Mouse (Mus musculus) midbrain, embryonic 12.5 days (tissue): ENCODE measurements around the gene Slc35a5. TPM values are rescaled to one million over a fixed set of nuclear protein-coding genes. Genes with fewer than 3 reads are reported as not detected.

Experiments
- ATAC-seq: fragments of 200-750 bp; cut with Nextera tagmentation; 2 replicates; pipeline ENCODE4 v1.8.0; 2017; ENCODE audit warnings: low read depth, moderate TSS enrichment, moderate library complexity; ENCODE audit not compliant: low FRiP score
- H3K27ac ChIP-seq: fragments of 300-500 bp; sonication (generic); replicated peaks from 2 replicates; pipeline ENCODE4 v1.5.1; 2016; ENCODE audit warnings: mild to moderate bottlenecking
- H3K27me3 ChIP-seq: fragments of 300-500 bp; sonication (generic); 2 replicates; pipeline ENCODE4 v1.6.1; 2016; ENCODE audit warnings: mild to moderate bottlenecking
- H3K36me3 ChIP-seq: fragments of 300-500 bp; sonication (generic); 2 replicates; pipeline ENCODE4 v1.6.1; 2016
- H3K4me1 ChIP-seq: fragments of 300-500 bp; sonication (generic); 2 replicates; pipeline ENCODE4 v1.6.1; 2016
- H3K4me2 ChIP-seq: fragments of 300-500 bp; sonication (generic); replicated peaks from 2 replicates; pipeline ENCODE4 v1.6.1; 2016; ENCODE audit warnings: mild to moderate bottlenecking, moderate library complexity
- H3K4me3 ChIP-seq: fragments of 300-500 bp; sonication (generic); 2 replicates; pipeline ENCODE4 v1.5.1; 2016; ENCODE audit warnings: mild to moderate bottlenecking
- H3K9ac ChIP-seq: fragments of 300-500 bp; sonication (generic); replicated peaks from 2 replicates; pipeline ENCODE4 v1.6.1; 2016; ENCODE audit warnings: mild to moderate bottlenecking, moderate library complexity
- H3K9me3 ChIP-seq: fragments of 300-500 bp; sonication (generic); 2 replicates; pipeline ENCODE4 v1.6.1; 2016; ENCODE audit warnings: mild to moderate bottlenecking
- whole genome bisulfite sequencing: fragments of 180-500 bp; shearing (Covaris S2); methylation state at CpG from one replicate; pipeline ENCODE4 v1.1.7; 2016; 5-methylcytosine and 5-hydroxymethylcytosine counted together
- polyA plus RNA-seq: library from polyadenylated mRNA; unstranded; fragments of >200 nt; fragmentation: Nextera tagmentation; extraction: Ambion mirVana; gene quantifications from 2 replicates; pipeline ENCODE4 v1.2.1, GENCODE M21; 2016

The Slc35a5 gene
- polyA plus RNA-seq, 1 experiment from 2014 or later: 20.4 TPM

DNA sequence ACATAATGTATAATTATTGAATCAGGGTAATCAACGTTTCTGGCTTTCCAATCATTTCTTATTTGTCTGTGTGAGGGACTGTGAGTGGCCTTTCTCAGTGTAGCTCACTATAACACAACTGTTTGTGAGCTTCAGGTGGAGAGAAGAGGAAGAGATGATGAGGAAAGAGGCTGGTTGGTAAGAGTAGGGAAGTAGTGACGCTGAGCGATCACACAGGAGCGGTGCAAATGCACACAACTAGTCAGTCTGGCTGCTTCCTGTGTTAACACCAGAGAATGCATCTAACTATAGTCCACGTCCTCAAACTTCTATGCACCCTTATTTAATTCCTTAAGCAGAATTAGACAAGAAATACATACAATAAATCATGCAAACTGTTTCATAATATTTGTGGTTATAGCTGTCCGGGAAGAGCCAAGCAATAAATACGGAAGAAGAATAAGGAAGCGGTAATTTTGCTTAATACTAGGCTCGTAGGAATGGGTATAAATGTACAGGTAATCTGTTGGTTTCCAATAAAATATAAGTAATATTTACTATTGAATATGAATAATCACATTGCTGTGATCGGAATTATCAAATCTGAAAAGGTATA is 9.9 kb downstream of the Slc35a5 start:
- Histone ChIP-seq H3K27ac (no peak overlapping the region), H3K4me2 (no peak overlapping the region), H3K4me1 (no peaks in the 10 kb centered on the region), H3K9ac (no peak overlapping the region), H3K9me3 (no peaks in the 10 kb centered on the region), H3K27me3 (no peaks in the 10 kb centered on the region), H3K36me3 (peaks cover 70% of the 10 kb centered on the region), H3K4me3 (no peak overlapping the region)
- ATAC-seq: no peak
- WGBS: 95% methylated on average over 10 of the region's 10 CpGs

DNA sequence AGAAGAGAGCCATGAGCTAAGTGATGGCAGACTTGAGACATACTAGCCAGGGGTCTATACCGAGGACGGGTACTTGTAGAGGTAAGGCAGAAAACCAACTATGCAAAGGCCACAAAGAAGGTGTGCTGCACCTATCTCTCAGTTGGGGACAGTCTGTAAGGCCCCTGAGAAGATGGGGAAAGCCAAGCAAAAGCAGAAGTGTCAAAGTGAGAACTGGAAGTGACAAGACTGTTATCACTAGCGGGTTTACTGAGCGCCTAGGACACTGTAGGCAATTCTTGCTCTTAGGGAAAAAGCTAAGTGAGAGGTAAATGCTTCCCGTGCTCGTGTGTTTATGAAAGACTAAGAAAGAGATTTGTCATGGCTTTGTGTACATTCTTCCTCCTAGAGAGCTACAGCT is 13.4 kb downstream of the Slc35a5 start:
- WGBS: 92% methylated on average over 6 of the region's 6 CpGs

DNA sequence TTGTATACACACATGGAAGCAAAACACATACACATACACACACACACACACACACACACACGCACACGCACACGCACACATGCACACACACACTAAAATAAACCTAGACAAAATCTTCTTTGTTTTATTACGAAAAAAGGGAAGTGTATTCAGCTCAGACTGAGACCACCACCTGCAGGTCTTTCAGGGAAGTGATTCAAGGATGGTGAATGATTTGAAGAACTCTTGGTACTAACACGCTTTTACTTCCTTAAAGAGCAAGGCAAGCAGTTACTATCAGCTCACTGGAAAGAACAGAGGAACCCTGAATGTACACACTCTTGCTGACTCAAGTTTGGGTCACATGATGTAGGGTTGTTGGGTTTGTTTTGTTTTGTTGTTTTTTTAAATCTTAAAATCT is 15.9 kb downstream of the Slc35a5 start:
- Histone ChIP-seq H3K4me3 (no peak overlapping the region), H3K9ac (no peak overlapping the region), H3K9me3 (no peaks in the 10 kb centered on the region), H3K27me3 (no peaks in the 10 kb centered on the region), H3K27ac (no peak overlapping the region), H3K36me3 (peaks cover 76% of the 10 kb centered on the region), H3K4me2 (no peak overlapping the region), H3K4me1 (no peaks in the 10 kb centered on the region)
- 95% methylated on average over 5 of the region's 5 CpGs for WGBS
- no peak for ATAC-seq

More for the DNA sequence above, 13.4 kb downstream of the Slc35a5 start:
- no peak overlapping the region for H3K4me2 ChIP-seq
- H3K27ac ChIP-seq: no peak overlapping the region
- H3K36me3 ChIP-seq: peaks cover 77% of the 10 kb centered on the region
- H3K4me3 ChIP-seq: no peak overlapping the region
- no peaks in the 10 kb centered on the region for H3K4me1 ChIP-seq
- no peak for ATAC-seq
- H3K9me3 ChIP-seq: no peaks in the 10 kb centered on the region
- H3K9ac ChIP-seq: no peak overlapping the region
- no peaks in the 10 kb centered on the region for H3K27me3 ChIP-seq

DNA sequence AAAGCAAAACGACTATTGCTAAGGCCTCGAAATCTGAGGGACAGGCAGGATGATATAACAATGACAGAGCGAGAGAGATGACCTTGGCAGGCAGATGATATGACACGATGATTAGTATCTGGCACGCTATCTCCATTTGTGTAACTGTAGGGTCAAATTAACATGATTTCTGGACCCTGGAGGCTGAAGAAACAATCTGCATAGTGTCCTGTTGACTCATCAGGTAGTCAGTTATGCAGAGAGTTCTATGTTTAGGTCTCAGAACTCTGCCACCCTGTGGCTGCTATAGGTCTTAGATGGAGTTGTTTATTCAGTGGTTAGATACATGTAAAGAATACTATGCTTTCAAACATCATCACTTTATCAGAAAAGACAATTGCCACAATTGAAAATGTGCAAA is 16.8 kb downstream of the Slc35a5 start:
- no peak for ATAC-seq
- Histone ChIP-seq H3K27me3 (no peaks in the 10 kb centered on the region), H3K27ac (no peak overlapping the region), H3K36me3 (peaks cover 67% of the 10 kb centered on the region), H3K4me3 (no peak overlapping the region), H3K9me3 (no peaks in the 10 kb centered on the region), H3K9ac (no peak overlapping the region), H3K4me1 (no peaks in the 10 kb centered on the region), H3K4me2 (no peak overlapping the region)
- WGBS: 98% methylated on average over 5 of the region's 5 CpGs

DNA sequence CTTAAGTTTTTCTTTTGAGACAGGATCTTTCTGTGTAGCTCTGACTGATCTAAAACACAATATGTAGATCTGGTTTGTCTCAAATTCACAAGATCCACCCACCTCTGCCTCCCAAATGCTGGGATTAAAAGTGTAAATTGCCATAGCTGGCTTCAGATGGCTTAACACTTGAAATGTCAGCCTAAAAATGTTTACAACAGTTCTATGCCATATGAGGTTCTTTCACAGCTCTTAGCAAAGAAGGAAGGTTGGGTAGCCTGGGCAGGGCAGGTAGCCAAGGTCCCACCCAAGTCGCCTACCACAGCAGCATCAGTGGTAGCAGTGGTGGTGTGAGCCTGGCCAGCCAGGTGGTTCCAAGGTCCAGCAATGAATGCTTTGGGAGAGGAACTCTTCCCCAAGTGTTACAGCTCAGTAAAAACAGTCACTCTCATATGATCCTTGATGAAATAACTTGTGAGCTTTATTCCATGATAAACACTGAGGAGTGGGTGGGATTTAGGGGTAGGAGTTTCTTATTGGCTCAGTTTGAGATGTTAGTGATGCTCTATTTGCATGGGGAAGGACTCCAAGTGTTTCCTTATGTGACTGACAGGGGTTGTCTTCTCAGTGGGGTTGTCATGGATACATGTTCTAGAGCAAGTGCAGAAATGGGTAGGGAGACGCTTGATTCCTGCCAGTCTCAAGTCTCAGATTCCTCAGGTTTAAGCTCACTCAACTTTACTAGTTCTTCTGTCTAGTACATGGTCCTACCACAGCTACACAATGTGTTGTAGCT is 30.4 kb downstream of the Slc35a5 start:
- no peak overlapping the region for H3K27ac ChIP-seq
- no peaks in the 10 kb centered on the region for H3K27me3 ChIP-seq
- no peak for ATAC-seq
- WGBS: 77% methylated on average over 2 of the region's 2 CpGs
- no peak overlapping the region for H3K4me3 ChIP-seq
- H3K4me2 ChIP-seq: no peak overlapping the region
- H3K36me3 ChIP-seq: no peaks in the 10 kb centered on the region
- no peaks in the 10 kb centered on the region for H3K9me3 ChIP-seq
- H3K4me1 ChIP-seq: no peaks in the 10 kb centered on the region
- no peak overlapping the region for H3K9ac ChIP-seq

DNA sequence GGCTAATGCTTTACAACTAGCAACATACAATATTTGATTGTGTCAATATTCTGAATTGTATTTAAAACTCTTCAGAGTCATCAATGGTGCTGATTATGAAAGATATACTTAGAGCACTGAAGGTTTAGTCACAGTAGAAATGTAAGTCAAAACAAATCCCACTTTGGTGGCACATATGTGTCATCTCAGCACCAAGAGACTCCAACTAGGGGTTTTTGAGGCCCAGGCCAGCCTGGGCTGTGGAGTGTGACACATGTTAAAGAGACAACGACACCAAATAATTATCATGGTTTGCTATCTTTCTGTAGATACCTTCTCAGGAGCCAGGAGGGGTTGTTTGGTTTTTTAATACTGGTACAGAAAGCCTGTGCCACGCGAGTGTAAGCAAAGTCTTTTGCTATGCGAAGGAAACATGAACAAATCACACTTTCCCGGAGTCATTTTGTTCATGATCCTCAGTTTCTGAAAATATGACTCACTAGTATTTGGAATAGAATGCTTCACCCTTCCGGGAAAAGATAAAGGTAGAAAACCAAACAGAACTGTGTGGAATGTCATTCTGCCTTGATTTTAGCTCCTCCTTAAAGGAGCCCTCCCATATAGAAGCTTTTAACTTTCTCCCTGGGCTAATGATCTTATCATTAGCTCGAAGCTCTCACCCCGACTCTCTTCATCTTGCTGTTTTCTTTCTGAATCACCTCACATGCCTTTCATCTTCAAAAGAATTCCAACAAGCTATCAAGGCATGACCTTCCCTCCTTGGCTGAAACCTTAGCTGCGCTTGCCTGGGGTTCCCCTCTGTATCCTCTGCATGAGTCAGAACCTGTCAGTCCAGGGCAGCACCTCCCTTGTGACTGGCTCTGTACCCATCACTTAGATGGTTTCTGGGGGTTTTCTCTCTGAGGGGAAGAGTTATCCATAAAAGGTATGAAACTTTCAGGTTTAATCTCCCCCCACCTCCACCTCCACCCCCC is 34.0 kb downstream of the Slc35a5 start:
- WGBS: 75% methylated on average over 9 of the region's 9 CpGs
- no peaks in the 10 kb centered on the region for H3K27me3 ChIP-seq
- H3K9me3 ChIP-seq: no peaks in the 10 kb centered on the region
- no peak overlapping the region for H3K9ac ChIP-seq
- H3K4me1 ChIP-seq: no peaks in the 10 kb centered on the region
- no peaks in the 10 kb centered on the region for H3K36me3 ChIP-seq
- no peak overlapping the region for H3K4me3 ChIP-seq
- no peak for ATAC-seq
- H3K27ac ChIP-seq: no peak overlapping the region
- H3K4me2 ChIP-seq: no peak overlapping the region

DNA sequence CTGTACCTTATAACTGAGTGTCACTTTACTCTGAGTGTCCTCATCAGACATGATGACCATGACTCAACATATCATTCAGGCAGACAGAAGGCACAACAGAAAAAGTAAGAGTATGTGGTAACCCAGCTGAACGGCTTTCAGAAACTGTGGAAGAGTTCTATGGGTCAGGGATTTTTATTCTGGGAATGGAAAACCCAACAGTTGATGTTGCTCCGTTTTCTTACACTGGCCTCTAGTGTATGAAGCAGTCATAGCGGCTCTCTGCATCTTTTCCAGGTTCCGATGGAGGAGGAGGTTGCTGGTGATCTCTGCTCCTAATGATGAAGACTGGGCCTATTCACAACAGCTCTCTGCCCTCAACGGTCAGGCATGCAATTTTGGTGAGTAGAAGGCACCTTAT is 35.9 kb downstream of the Slc35a5 start:
- Histone ChIP-seq H3K36me3 (no peaks in the 10 kb centered on the region), H3K27me3 (no peaks in the 10 kb centered on the region), H3K4me2 (no peak overlapping the region), H3K9me3 (no peaks in the 10 kb centered on the region), H3K4me1 (no peaks in the 10 kb centered on the region), H3K9ac (no peak overlapping the region), H3K4me3 (no peak overlapping the region), H3K27ac (no peak overlapping the region)
- no peak for ATAC-seq
- WGBS: 71% methylated on average over 5 of the region's 5 CpGs

DNA sequence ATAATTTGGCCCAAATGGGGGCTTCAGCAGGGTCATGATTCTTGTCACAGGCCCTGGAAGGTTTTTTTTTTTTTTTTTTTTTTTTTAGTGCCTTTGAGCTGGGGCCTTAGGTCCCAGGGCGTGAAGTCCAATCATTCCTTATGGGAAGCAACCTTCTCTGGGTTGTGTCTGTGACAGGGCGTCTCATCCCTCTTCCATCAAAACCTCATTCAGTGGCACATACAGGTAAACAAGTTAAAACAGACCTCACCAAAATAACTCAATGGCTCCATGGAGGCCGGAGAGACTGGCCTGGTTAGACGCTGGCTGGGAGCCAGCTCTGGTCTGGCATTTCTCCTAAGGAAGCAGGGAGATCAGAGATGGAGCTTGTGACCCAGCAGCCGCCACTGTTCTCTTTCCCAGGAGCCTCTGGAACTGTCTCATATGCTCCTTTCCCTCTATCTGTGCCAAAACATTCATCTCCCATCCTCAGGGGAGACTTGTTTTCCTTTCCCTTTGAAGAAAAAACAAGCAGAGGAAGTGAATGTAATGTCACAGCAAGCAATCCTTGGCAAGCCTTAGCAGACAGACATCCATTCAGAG is 37.6 kb downstream of the Slc35a5 start:
- Histone ChIP-seq H3K9ac (no peak overlapping the region), H3K4me3 (no peak overlapping the region), H3K36me3 (no peaks in the 10 kb centered on the region), H3K4me1 (no peaks in the 10 kb centered on the region), H3K27me3 (no peaks in the 10 kb centered on the region), H3K27ac (no peak overlapping the region), H3K9me3 (no peaks in the 10 kb centered on the region), H3K4me2 (no peak overlapping the region)
- no peak for ATAC-seq
- 87% methylated on average over 5 of the region's 5 CpGs for WGBS

DNA sequence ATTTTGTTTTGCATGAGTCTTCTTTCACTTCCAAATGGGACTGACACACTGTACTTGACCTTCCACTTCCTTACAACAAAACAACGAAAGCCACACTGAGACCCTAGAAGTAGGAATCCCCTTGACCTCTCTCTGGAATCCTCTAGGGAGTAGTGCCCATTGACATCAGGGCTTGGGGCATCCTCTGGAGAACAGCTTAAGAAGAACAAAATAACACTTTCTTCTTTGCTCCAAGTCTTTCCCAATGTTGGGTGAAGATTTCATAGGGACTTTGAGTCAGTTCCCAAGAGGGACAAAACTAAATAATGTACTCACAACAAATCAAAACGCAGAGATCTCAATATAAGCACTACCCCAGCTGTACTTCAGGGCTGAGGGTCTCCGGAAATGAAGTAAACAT is 39.7 kb downstream of the Slc35a5 start:
- no peak overlapping the region for H3K9ac ChIP-seq
- no peaks in the 10 kb centered on the region for H3K9me3 ChIP-seq
- ATAC-seq: no peak
- H3K36me3 ChIP-seq: no peaks in the 10 kb centered on the region
- WGBS: 78% methylated on average over 3 of the region's 3 CpGs
- H3K4me2 ChIP-seq: no peak overlapping the region
- H3K27ac ChIP-seq: no peak overlapping the region
- no peaks in the 10 kb centered on the region for H3K4me1 ChIP-seq
- no peaks in the 10 kb centered on the region for H3K27me3 ChIP-seq
- no peak overlapping the region for H3K4me3 ChIP-seq

DNA sequence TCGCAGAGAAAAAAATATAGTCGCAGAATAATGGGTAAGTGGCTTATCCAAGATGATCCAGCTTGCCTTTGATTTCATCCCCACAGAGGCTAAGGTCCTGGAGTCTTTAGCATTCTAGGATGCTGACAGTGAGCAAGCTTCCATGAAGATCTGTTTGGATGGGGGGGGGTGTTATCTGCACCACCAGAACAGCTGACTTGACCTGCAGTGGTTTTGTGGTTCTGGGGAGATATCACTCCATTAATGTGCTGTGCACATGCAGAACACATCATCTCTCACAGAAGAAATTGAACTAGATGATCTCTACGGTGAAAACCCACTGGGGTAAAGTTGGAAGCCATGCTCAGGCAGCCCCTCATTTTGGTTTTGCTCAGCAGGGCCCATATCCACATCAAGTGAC is 41.3 kb downstream of the Slc35a5 start:
- Histone ChIP-seq H3K4me2 (no peak overlapping the region), H3K9ac (no peak overlapping the region), H3K4me3 (no peak overlapping the region), H3K27ac (no peak overlapping the region), H3K27me3 (no peaks in the 10 kb centered on the region), H3K4me1 (no peaks in the 10 kb centered on the region), H3K36me3 (no peaks in the 10 kb centered on the region), H3K9me3 (no peaks in the 10 kb centered on the region)
- WGBS: 90% methylated on average over 3 of the region's 3 CpGs
- no peak for ATAC-seq

DNA sequence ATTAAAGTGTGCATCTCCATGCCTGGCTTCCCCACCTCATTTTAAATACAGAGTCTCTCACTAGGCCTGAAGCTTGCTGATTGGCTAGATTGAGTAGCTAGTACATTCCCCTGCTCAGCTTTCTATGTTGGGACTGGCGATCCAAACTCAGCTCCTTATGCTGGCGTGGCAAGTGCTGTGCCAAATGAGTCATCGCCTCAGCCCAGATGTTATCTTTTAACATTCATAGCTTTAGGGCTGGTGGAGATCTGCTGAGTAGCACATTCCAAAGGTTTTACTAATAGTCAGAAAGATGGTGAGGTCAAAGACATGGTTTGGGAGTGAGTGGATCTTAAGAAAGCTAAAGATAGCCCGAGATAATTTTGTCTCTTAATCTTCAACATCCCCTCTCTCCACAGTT is 48.0 kb downstream of the Slc35a5 start:
- no peaks in the 10 kb centered on the region for H3K36me3 ChIP-seq
- H3K27me3 ChIP-seq: no peaks in the 10 kb centered on the region
- H3K4me1 ChIP-seq: no peaks in the 10 kb centered on the region
- ATAC-seq: no peak
- H3K9ac ChIP-seq: no peak overlapping the region
- H3K27ac ChIP-seq: no peak overlapping the region
- no peak overlapping the region for H3K4me3 ChIP-seq
- WGBS: 75% methylated on average over 4 of the region's 4 CpGs
- H3K4me2 ChIP-seq: no peak overlapping the region
- no peaks in the 10 kb centered on the region for H3K9me3 ChIP-seq
